Mouse (Mus musculus) gastrocnemius, adult 2 months (tissue): ENCODE results near the gene B230307C23Rik. TPM values are rescaled to one million over a fixed set of nuclear protein-coding genes. Genes with fewer than 3 reads are reported as not detected.
A peak's percentile ranks its signal among the peaks of the same experiment; 100 is the strongest.

Experiments
- DNase-seq: peaks from one replicate; pipeline ENCODE4 v3.0.0; 2022
- H3K27ac ChIP-seq: fragments of 200-600 bp; 2 replicates; pipeline ENCODE4 v1.8.1; 2022; ENCODE audit warnings: mild to moderate bottlenecking
- H3K4me3 ChIP-seq: fragments of 200-600 bp; 2 replicates; pipeline ENCODE4 v1.8.1; 2022; ENCODE audit warnings: mild to moderate bottlenecking, moderate library complexity
- CTCF ChIP-seq: fragments of 200-600 bp; IDR thresholded peaks from 2 replicates; pipeline ENCODE4 v1.8.1; 2022; ENCODE audit warnings: antibody characterized with exemption, mild to moderate bottlenecking, moderate library complexity
- intact Hi-C: fragments of 180-260 bp; cut with DNase I; formaldehyde crosslinking; loops from one replicate; pipeline ENCODE4 v1.15.1; 2025
- long read RNA-seq, 2 experiments: library from polyadenylated mRNA; stranded (forward); transcript quantifications; one replicate each; pipeline ENCODE4 v2.0.0; 2021
- total RNA-seq, 2 experiments: library from RNA; stranded (reverse); gene quantifications; 2 replicates each; pipeline ENCODE4 v1.2.3; 2021

B230307C23Rik gene
- total RNA-seq, result 1 to 10 TPM; 4.2 to 6.3 TPM
- long read RNA-seq, experiment 1, partial matches to known transcripts, result 0 of 1 reads
- long read RNA-seq, experiment 1, other reads (novel, unspliced or antisense), result 0 of 1 reads
- long read RNA-seq, experiment 2, partial matches to known transcripts, result 0 of 3 reads
- long read RNA-seq, experiment 2, other reads (novel, unspliced or antisense), result 3 of 3 reads

GRCm38 (mm10) chr16:97996616-97997382, at the start of gene B230307C23Rik:
Gene B230307C23Rik (plus strand): TSS chr16:97997315.
- intact Hi-C loops, result loop anchor here (2.0 to 10.0 kb wide), 2 partner anchors 34 to 192 kb away; partner anchors contain the start of genes C2cd2 and Zbtb21
- TF ChIP-seq CTCF, result no peak
- Histone ChIP-seq H3K4me3 (peak within 1 kb of the TSS; percentile 82), H3K27ac (peak within 1 kb of the TSS; percentile 93)
- DNase-seq, result peak; percentile 87

GRCm38 (mm10) chr16:97948836-97949235, 48.3 kb upstream of the B230307C23Rik start:
- Histone ChIP-seq H3K27ac (no peak overlapping the region), H3K4me3 (no peak overlapping the region)
- TF ChIP-seq CTCF, result no peak
- intact Hi-C loops, result no loop called here
- no peak for DNase-seq

GRCm38 (mm10) chr16:97950061-97950460, 47.1 kb upstream of the B230307C23Rik start:
- TF ChIP-seq CTCF, result no peak
- DNase-seq, result no peak
- no peak overlapping the region for H3K4me3 ChIP-seq
- no peak overlapping the region for H3K27ac ChIP-seq
- intact Hi-C loops, result no loop called here

- intact Hi-C loops, result no loop called here
- H3K4me3 ChIP-seq, result no peak overlapping the region
- DNase-seq, result no peak
- H3K27ac ChIP-seq, result no peak overlapping the region
- TF ChIP-seq CTCF, result no peak
Measured at GRCm38 (mm10) chr16:97952371-97952770, 44.7 kb upstream of the B230307C23Rik start.

GRCm38 (mm10) chr16:97952801-97953200, 44.3 kb upstream of the B230307C23Rik start:
- Histone ChIP-seq H3K27ac (no peak overlapping the region), H3K4me3 (no peak overlapping the region)
- no peak for DNase-seq
- intact Hi-C loops, result no loop called here
- TF ChIP-seq CTCF, result no peak

GRCm38 (mm10) chr16:97953300-97953699, 43.8 kb upstream of the B230307C23Rik start:
- TF ChIP-seq CTCF, result no peak
- Histone ChIP-seq H3K4me3 (no peak overlapping the region), H3K27ac (no peak overlapping the region)
- intact Hi-C loops, result no loop called here
- no peak for DNase-seq

GRCm38 (mm10) chr16:97956011-97956410, 41.1 kb upstream of the B230307C23Rik start:
- intact Hi-C loops, result no loop called here
- Histone ChIP-seq H3K4me3 (no peak overlapping the region), H3K27ac (no peak overlapping the region)
- no peak for DNase-seq
- no peak for TF ChIP-seq CTCF

- DNase-seq, result no peak
- intact Hi-C loops, result no loop called here
- H3K27ac ChIP-seq, result no peak overlapping the region
Measured at GRCm38 (mm10) chr16:97957626-97958025, 39.5 kb upstream of the B230307C23Rik start.

GRCm38 (mm10) chr16:97958401-97958973, 38.6 kb upstream of the B230307C23Rik start:
- Histone ChIP-seq H3K4me3 (no peak overlapping the region), H3K27ac (no peak overlapping the region)
- TF ChIP-seq CTCF, result no peak
- intact Hi-C loops, result no loop called here
- DNase-seq, result no peak

More at GRCm38 (mm10) chr16:97957626-97958025, 39.5 kb upstream of the B230307C23Rik start:
- H3K4me3 ChIP-seq, result no peak overlapping the region
- no peak for TF ChIP-seq CTCF

GRCm38 (mm10) chr16:97960348-97960747, 36.8 kb upstream of the B230307C23Rik start:
- peak overlapping the region; percentile 99; the same call in 1 of the 2 replicates for H3K27ac ChIP-seq
- no peak for DNase-seq
- intact Hi-C loops, result loop anchor here (5.0 to 10.0 kb wide), 2 partner anchors 108 to 156 kb away; partner anchors contain the start of gene Prdm15
- H3K4me3 ChIP-seq, result no peak overlapping the region
- no peak for TF ChIP-seq CTCF

- peak overlapping the region; percentile 90 for H3K4me3 ChIP-seq
- DNase-seq, result no peak
- intact Hi-C loops, result loop anchor here (1.0 to 10.0 kb wide), 4 partner anchors 35 to 157 kb away; partner anchors contain the start of genes B230307C23Rik and Prdm15
- peak overlapping the region; percentile 99 for H3K27ac ChIP-seq
- no peak for TF ChIP-seq CTCF
Measured at GRCm38 (mm10) chr16:97961381-97962150, 35.5 kb upstream of the B230307C23Rik start.

GRCm38 (mm10) chr16:97962151-97962948, 34.8 kb upstream of the B230307C23Rik start, which contains the start of the genes C2cd2 and Zbtb21:
Gene C2cd2 (minus strand): TSS chr16:97962598.
Gene Zbtb21 (minus strand): TSS chr16:97962622.
- DNase-seq, result peak; percentile 99

More at GRCm38 (mm10) chr16:97962151-97962948, 34.8 kb upstream of the B230307C23Rik start, which contains the start of the genes C2cd2 and Zbtb21:
- peak within 1 kb of the TSS; percentile 90 for H3K4me3 ChIP-seq
- H3K27ac ChIP-seq, result peak within 1 kb of the TSS; percentile 99
- TF ChIP-seq CTCF, result no peak
- intact Hi-C loops, result loop anchor here (1.0 to 10.0 kb wide), 4 partner anchors 34 to 158 kb away; partner anchors contain the start of genes B230307C23Rik and Prdm15
